Mouse (Mus musculus): Measurements from ENCODE around the gene Anxa4. TPM values are rescaled to one million over a fixed set of nuclear protein-coding genes. Genes with fewer than 3 reads are reported as not detected.

Gene Anxa4
- total and polyA plus RNA-seq, 2 experiments from 2014 or later: 23.7 to 26.1 TPM

DNA sequence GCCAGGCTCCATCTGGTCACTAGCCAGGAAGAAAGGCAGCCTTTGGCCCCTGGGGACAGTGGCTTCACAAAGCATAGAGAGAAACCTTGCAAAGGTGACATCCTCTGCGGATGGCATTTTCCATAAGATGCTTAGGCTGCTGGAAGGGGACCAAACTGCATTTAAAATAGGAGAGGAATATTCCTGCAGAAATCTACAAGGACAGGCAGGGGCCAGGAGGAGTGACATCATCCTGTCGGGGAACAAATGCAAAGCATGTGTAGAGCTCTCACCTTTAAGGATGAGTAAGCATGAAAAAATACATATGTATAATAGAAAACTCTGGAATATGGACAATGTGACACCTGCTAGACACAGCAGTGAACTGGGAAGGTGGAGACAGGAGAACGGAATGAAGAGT, 7.1 kb upstream of the Anxa4 start:
- Histone ChIP-seq H3K4me1 (ENCODE audit: control insufficient read depth, insufficient read depth) (no peaks in the 10 kb centered on the region), H3K9me3 (replicated peaks; ENCODE audit: control insufficient read depth, low read length) (no peaks in the 10 kb centered on the region), H3K36me3 (replicated peaks; ENCODE audit: control insufficient read depth, insufficient read depth, low read length) (no peaks in the 10 kb centered on the region), H3K9ac (replicated peaks; ENCODE audit: low read depth, low read length) (no peak overlapping the region), H3K4me3 (ENCODE audit: low read depth, low read length) (no peak overlapping the region), H3K27ac (ENCODE audit: low read depth) (no peak overlapping the region), H3K4me2 (ENCODE audit: low read depth, low read length) (no peak overlapping the region), H3K27me3 (ENCODE audit: control insufficient read depth, insufficient read depth, low read length) (0 out of 2 replicates have a peak, but pooled peaks cover 3% of the 10 kb centered on the region)
- WGBS: 78% methylated on average over 3 of the region's 3 CpGs
- no peak for DNase-seq (ENCODE audit: low spot score)
- no peak for TF ChIP-seq EP300 (IDR thresholded peaks at IDR 0.05; ENCODE audit: low read depth)
- no peak for TF ChIP-seq CTCF (IDR thresholded peaks at IDR 0.05; ENCODE audit: low read depth)
- ATAC-seq (ENCODE audit: insufficient read depth, low read depth): no peak

DNA sequence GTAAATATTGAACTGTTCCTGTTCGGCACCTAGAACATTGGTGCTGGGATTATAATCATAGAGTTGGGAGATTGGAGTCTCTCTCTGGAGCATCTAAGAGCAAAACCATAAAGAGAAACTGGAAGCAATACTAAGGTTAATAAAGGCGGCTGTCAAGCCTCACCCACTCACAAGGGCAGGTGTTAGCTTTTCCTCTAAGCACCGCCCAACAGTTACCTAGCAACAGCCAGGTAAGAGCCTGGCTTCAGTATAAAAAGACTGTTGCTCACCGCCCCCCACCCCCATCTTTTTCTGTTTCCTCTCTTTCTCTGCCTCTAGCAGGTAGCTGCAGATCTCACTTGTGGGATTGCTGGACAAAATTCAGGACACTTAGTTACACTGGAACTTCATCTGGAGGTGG, 4.1 kb upstream of the Anxa4 start:
- H3K27ac ChIP-seq (ENCODE audit: low read depth): no peak overlapping the region
- DNase-seq (ENCODE audit: low spot score) (no peak), ATAC-seq (ENCODE audit: insufficient read depth, low read depth) (no peak)
- no peaks in the 10 kb centered on the region for H3K36me3 ChIP-seq (replicated peaks; ENCODE audit: control insufficient read depth, insufficient read depth, low read length)
- no peaks in the 10 kb centered on the region for H3K9me3 ChIP-seq (replicated peaks; ENCODE audit: control insufficient read depth, low read length)
- TF ChIP-seq CTCF (IDR thresholded peaks at IDR 0.05; ENCODE audit: low read depth) (no peak), EP300 (IDR thresholded peaks at IDR 0.05; ENCODE audit: low read depth) (no peak)
- H3K4me3 ChIP-seq (ENCODE audit: low read depth, low read length): no peak overlapping the region
- H3K9ac ChIP-seq (replicated peaks; ENCODE audit: low read depth, low read length): no peak overlapping the region
- H3K27me3 ChIP-seq (ENCODE audit: control insufficient read depth, insufficient read depth, low read length): peaks cover 4% of the 10 kb centered on the region; the same call in 1 of the 2 replicates
- H3K4me2 ChIP-seq (ENCODE audit: low read depth, low read length): no peak overlapping the region
- WGBS: 59% methylated on average over 4 of the region's 4 CpGs
- peaks cover 8% of the 10 kb centered on the region; the same call in 1 of the 2 replicates for H3K4me1 ChIP-seq (ENCODE audit: control insufficient read depth, insufficient read depth)

DNA sequence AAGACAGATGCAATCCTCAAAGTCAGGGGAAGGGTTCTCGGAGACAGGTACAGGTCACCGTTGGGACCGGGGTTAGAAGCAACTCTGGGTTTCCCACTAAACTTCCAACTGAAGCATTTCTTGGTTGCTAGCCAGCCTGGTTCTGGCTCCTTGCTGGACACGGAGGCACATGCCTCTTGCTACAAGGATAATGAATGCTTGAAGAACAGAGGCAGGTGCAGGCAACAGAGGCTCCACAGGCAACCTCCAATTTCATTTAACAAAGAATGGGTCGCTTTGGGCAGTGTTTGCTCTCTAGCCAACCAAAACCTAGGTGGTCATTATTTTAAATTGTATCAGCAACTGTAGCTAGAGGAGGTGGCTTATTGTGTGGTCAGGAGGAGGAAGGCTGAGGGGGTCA, 573 bp upstream of the Anxa4 start:
- Histone ChIP-seq H3K4me2 (ENCODE audit: low read depth, low read length) (peak overlapping the region; percentile 95), H3K27ac (ENCODE audit: low read depth) (no peak overlapping the region), H3K9ac (replicated peaks; ENCODE audit: low read depth, low read length) (peak overlapping the region; percentile 64), H3K36me3 (replicated peaks; ENCODE audit: control insufficient read depth, insufficient read depth, low read length) (no peaks in the 10 kb centered on the region), H3K4me3 (ENCODE audit: low read depth, low read length) (peak overlapping the region; percentile 77), H3K27me3 (ENCODE audit: control insufficient read depth, insufficient read depth, low read length) (peaks cover 7% of the 10 kb centered on the region; the same call in 1 of the 2 replicates), H3K9me3 (replicated peaks; ENCODE audit: control insufficient read depth, low read length) (no peaks in the 10 kb centered on the region), H3K4me1 (ENCODE audit: control insufficient read depth, insufficient read depth) (peaks cover 9% of the 10 kb centered on the region; the same call in 1 of the 2 replicates)
- no peak for DNase-seq (ENCODE audit: low spot score)
- ATAC-seq (ENCODE audit: insufficient read depth, low read depth): no peak
- WGBS: 51% methylated on average over 5 of the region's 5 CpGs
- TF ChIP-seq CTCF (IDR thresholded peaks at IDR 0.05; ENCODE audit: low read depth): no peak
- no peak for TF ChIP-seq EP300 (IDR thresholded peaks at IDR 0.05; ENCODE audit: low read depth)

DNA sequence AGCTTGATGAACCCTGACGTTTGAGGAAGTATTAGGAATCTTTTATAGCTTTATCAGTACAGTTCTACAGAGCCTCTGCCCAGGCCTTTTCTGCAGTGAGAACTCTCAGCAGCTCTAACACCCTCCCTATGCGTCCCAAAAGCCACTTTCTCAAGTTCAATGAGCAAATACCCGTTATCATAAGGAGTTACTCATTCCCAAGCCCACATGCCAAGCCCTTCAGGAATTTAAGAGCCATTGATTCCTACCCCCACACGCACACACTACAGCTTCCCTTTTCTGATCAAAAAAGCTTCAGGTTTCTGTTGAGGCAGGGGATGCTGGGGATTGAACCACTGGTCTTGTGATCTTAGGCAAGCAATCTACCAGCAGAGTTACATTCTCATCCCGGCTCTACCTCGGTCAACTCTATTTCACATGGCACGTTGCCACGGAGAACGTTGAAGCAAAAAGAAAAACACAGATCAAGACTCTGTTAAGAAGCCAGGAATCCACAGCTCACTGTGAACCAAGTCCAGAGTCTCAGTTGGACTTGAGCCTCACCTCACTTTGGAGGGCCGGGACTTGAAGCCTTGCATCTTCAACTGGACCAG, 2.9 kb downstream of the Anxa4 start:
- Histone ChIP-seq H3K4me3 (ENCODE audit: low read depth, low read length) (no peak overlapping the region), H3K4me2 (ENCODE audit: low read depth, low read length) (no peak overlapping the region), H3K4me1 (ENCODE audit: control insufficient read depth, insufficient read depth) (peaks cover 9% of the 10 kb centered on the region; the same call in 1 of the 2 replicates), H3K9ac (replicated peaks; ENCODE audit: low read depth, low read length) (no peak overlapping the region), H3K36me3 (replicated peaks; ENCODE audit: control insufficient read depth, insufficient read depth, low read length) (no peaks in the 10 kb centered on the region), H3K27ac (ENCODE audit: low read depth) (no peak overlapping the region), H3K9me3 (replicated peaks; ENCODE audit: control insufficient read depth, low read length) (no peaks in the 10 kb centered on the region), H3K27me3 (ENCODE audit: control insufficient read depth, insufficient read depth, low read length) (peaks cover 4% of the 10 kb centered on the region; the same call in 1 of the 2 replicates)
- ATAC-seq (ENCODE audit: insufficient read depth, low read depth) (no peak), DNase-seq (ENCODE audit: low spot score) (no peak)
- TF ChIP-seq CTCF (IDR thresholded peaks at IDR 0.05; ENCODE audit: low read depth) (no peak), EP300 (IDR thresholded peaks at IDR 0.05; ENCODE audit: low read depth) (no peak)
- WGBS: 76% methylated on average over 10 of the region's 10 CpGs

DNA sequence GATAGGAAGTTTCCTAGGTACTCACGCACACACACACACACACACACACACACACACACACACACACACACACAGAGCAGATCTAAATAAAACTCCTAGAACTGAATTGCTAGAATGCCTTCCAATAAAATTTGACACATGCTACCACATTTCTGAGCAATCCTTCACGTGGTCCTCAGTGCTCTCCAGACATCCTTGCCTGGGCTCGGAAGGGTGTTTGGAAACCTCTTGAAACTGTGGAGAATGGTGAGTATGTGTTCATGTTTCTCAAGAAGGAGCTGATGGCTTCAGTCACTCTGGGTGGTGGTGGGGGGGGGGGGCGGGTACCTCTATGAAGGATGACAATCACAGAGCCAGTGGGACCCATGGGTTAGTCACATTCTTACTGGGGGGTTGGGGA, 5.1 kb downstream of the Anxa4 start:
- TF ChIP-seq EP300 (IDR thresholded peaks at IDR 0.05; ENCODE audit: low read depth) (no peak), CTCF (IDR thresholded peaks at IDR 0.05; ENCODE audit: low read depth) (no peak)
- Histone ChIP-seq H3K4me3 (ENCODE audit: low read depth, low read length) (no peak overlapping the region), H3K36me3 (replicated peaks; ENCODE audit: control insufficient read depth, insufficient read depth, low read length) (no peaks in the 10 kb centered on the region), H3K4me2 (ENCODE audit: low read depth, low read length) (no peak overlapping the region), H3K9me3 (replicated peaks; ENCODE audit: control insufficient read depth, low read length) (no peaks in the 10 kb centered on the region), H3K4me1 (ENCODE audit: control insufficient read depth, insufficient read depth) (peaks cover 6% of the 10 kb centered on the region; the same call in 1 of the 2 replicates), H3K27ac (ENCODE audit: low read depth) (no peak overlapping the region), H3K9ac (replicated peaks; ENCODE audit: low read depth, low read length) (no peak overlapping the region), H3K27me3 (ENCODE audit: control insufficient read depth, insufficient read depth, low read length) (peaks cover 4% of the 10 kb centered on the region; the same call in 1 of the 2 replicates)
- DNase-seq (ENCODE audit: low spot score) (no peak), ATAC-seq (ENCODE audit: insufficient read depth, low read depth) (no peak)
- 82% methylated on average over 4 of the region's 4 CpGs for WGBS

DNA sequence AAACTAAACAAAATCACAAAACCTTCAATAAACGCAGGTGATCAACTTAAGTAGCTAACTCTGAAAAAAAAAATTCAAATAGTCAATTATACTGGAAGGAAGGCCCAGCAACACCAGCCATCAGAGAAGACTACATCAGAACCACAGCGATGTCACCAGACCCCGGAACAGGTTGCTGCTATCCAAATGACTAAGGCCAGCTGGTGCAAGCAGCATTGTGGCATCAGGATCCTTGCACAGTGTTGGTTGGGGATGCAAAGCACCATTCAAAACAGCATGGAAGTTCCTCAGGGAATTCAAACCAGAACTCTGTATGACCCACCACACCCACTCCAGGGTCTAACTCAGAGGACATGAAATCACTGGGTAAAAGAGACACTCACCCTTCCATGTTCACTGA, 6.8 kb downstream of the Anxa4 start:
- TF ChIP-seq CTCF (IDR thresholded peaks at IDR 0.05; ENCODE audit: low read depth) (no peak), EP300 (IDR thresholded peaks at IDR 0.05; ENCODE audit: low read depth) (no peak)
- H3K27me3 ChIP-seq (ENCODE audit: control insufficient read depth, insufficient read depth, low read length): no peaks in the 10 kb centered on the region
- DNase-seq (ENCODE audit: low spot score) (no peak), ATAC-seq (ENCODE audit: insufficient read depth, low read depth) (no peak)
- no peak overlapping the region for H3K4me2 ChIP-seq (ENCODE audit: low read depth, low read length)
- H3K9ac ChIP-seq (replicated peaks; ENCODE audit: low read depth, low read length): no peak overlapping the region
- H3K4me3 ChIP-seq (ENCODE audit: low read depth, low read length): no peak overlapping the region
- H3K27ac ChIP-seq (ENCODE audit: low read depth): no peak overlapping the region
- H3K36me3 ChIP-seq (replicated peaks; ENCODE audit: control insufficient read depth, insufficient read depth, low read length): no peaks in the 10 kb centered on the region
- H3K4me1 ChIP-seq (ENCODE audit: control insufficient read depth, insufficient read depth): no peaks in the 10 kb centered on the region
- 88% methylated on average over 3 of the region's 3 CpGs for whole genome bisulfite sequencing
- H3K9me3 ChIP-seq (replicated peaks; ENCODE audit: control insufficient read depth, low read length): no peaks in the 10 kb centered on the region
